Mouse (Mus musculus): ENCODE data around the gene Cyb5d2. TPM values are rescaled to one million over a fixed set of nuclear protein-coding genes. Genes with fewer than 3 reads are reported as not detected.
A peak's percentile ranks its signal among the peaks of the same experiment; 100 is the strongest.

The Cyb5d2 gene
- polyA plus RNA-seq (2012; rRNA removed) = 3.6 and 4.8 TPM in 2 replicates

GRCm38 (mm10) chr11:72795455-72796295 is at the start of gene Cyb5d2, which contains the start of gene Zzef1:
Cyb5d2 (minus strand) TSS chr11:72796142.
Zzef1 (plus strand) TSS chr11:72796226.
- TF ChIP-seq POLR2A (IDR thresholded peaks at IDR 0.05; ENCODE audit: control insufficient read depth, extremely low read depth, insufficient read depth, low read length, poor library complexity) (no peak; the same call in none of the 2 replicates), CTCF (IDR thresholded peaks at IDR 0.05; ENCODE audit: borderline replicate concordance, control insufficient read depth, extremely low read depth, insufficient read depth, low read length, poor library complexity) (no peak)
- peak within 1 kb of the TSS; percentile 79 for H3K4me3 ChIP-seq (ENCODE audit: control insufficient read depth, insufficient read depth, low read length)
- H3K27me3 ChIP-seq (ENCODE audit: control insufficient read depth, insufficient read depth, low read length) = no peaks in the 10 kb centered on the region
- no peaks in the 10 kb centered on the region for H3K36me3 ChIP-seq (ENCODE audit: control insufficient read depth, insufficient read depth, low read length)
- peak; percentile 94 for DNase-seq
- H3K4me1 ChIP-seq (replicated peaks; ENCODE audit: control insufficient read depth, insufficient read depth, low read length) = 0 out of 2 replicates have a peak, but pooled peaks cover 2% of the 10 kb centered on the region
- under 1% methylated on average over 69 of the region's 69 CpGs for WGBS
- peak within 1 kb of the TSS; percentile 57 for H3K27ac ChIP-seq (ENCODE audit: control insufficient read depth, insufficient read depth, low read length)

- Histone ChIP-seq H3K27me3 (ENCODE audit: control insufficient read depth, insufficient read depth, low read length) (no peaks in the 10 kb centered on the region), H3K4me3 (ENCODE audit: control insufficient read depth, insufficient read depth, low read length) (no peak overlapping the region), H3K4me1 (replicated peaks; ENCODE audit: control insufficient read depth, insufficient read depth, low read length) (no peaks in the 10 kb centered on the region), H3K27ac (ENCODE audit: control insufficient read depth, insufficient read depth, low read length) (no peak overlapping the region), H3K36me3 (ENCODE audit: control insufficient read depth, insufficient read depth, low read length) (peaks cover 37% of the 10 kb centered on the region)
- 95% methylated on average over 2 of the region's 2 CpGs for WGBS
- TF ChIP-seq CTCF (IDR thresholded peaks at IDR 0.05; ENCODE audit: borderline replicate concordance, control insufficient read depth, extremely low read depth, insufficient read depth, low read length, poor library complexity) = no peak
- no peak for TF ChIP-seq POLR2A (IDR thresholded peaks at IDR 0.05; ENCODE audit: control insufficient read depth, extremely low read depth, insufficient read depth, low read length, poor library complexity)
- no peak for DNase-seq
These were observed 49.6 kb upstream of the Cyb5d2 start for GRCm38 (mm10) chr11:72845526-72845925.

GRCm38 (mm10) chr11:72843576-72843975 is 47.6 kb upstream of the Cyb5d2 start:
- no peak for DNase-seq
- peaks cover 34% of the 10 kb centered on the region for H3K36me3 ChIP-seq (ENCODE audit: control insufficient read depth, insufficient read depth, low read length)
- no peak overlapping the region for H3K4me3 ChIP-seq (ENCODE audit: control insufficient read depth, insufficient read depth, low read length)
- H3K4me1 ChIP-seq (replicated peaks; ENCODE audit: control insufficient read depth, insufficient read depth, low read length) = no peaks in the 10 kb centered on the region
- no peak overlapping the region for H3K27ac ChIP-seq (ENCODE audit: control insufficient read depth, insufficient read depth, low read length)
- TF ChIP-seq POLR2A (IDR thresholded peaks at IDR 0.05; ENCODE audit: control insufficient read depth, extremely low read depth, insufficient read depth, low read length, poor library complexity) (no peak), CTCF (IDR thresholded peaks at IDR 0.05; ENCODE audit: borderline replicate concordance, control insufficient read depth, extremely low read depth, insufficient read depth, low read length, poor library complexity) (no peak)
- no peaks in the 10 kb centered on the region for H3K27me3 ChIP-seq (ENCODE audit: control insufficient read depth, insufficient read depth, low read length)

GRCm38 (mm10) chr11:72842731-72843130 is 46.8 kb upstream of the Cyb5d2 start:
- H3K36me3 ChIP-seq (ENCODE audit: control insufficient read depth, insufficient read depth, low read length) = peaks cover 27% of the 10 kb centered on the region

GRCm38 (mm10) chr11:72829869-72830268 is 33.9 kb upstream of the Cyb5d2 start:
- TF ChIP-seq CTCF (IDR thresholded peaks at IDR 0.05; ENCODE audit: borderline replicate concordance, control insufficient read depth, extremely low read depth, insufficient read depth, low read length, poor library complexity) (no peak), POLR2A (IDR thresholded peaks at IDR 0.05; ENCODE audit: control insufficient read depth, extremely low read depth, insufficient read depth, low read length, poor library complexity) (no peak)
- 94% methylated on average over 3 of the region's 3 CpGs for WGBS
- no peak overlapping the region for H3K4me3 ChIP-seq (ENCODE audit: control insufficient read depth, insufficient read depth, low read length)
- no peak overlapping the region for H3K27ac ChIP-seq (ENCODE audit: control insufficient read depth, insufficient read depth, low read length)
- no peaks in the 10 kb centered on the region for H3K4me1 ChIP-seq (replicated peaks; ENCODE audit: control insufficient read depth, insufficient read depth, low read length)
- DNase-seq = no peak
- H3K27me3 ChIP-seq (ENCODE audit: control insufficient read depth, insufficient read depth, low read length) = no peaks in the 10 kb centered on the region
- peaks cover 62% of the 10 kb centered on the region for H3K36me3 ChIP-seq (ENCODE audit: control insufficient read depth, insufficient read depth, low read length)

More at GRCm38 (mm10) chr11:72842731-72843130, 46.8 kb upstream of the Cyb5d2 start:
- H3K4me3 ChIP-seq (ENCODE audit: control insufficient read depth, insufficient read depth, low read length) = no peak overlapping the region
- no peaks in the 10 kb centered on the region for H3K4me1 ChIP-seq (replicated peaks; ENCODE audit: control insufficient read depth, insufficient read depth, low read length)
- TF ChIP-seq CTCF (IDR thresholded peaks at IDR 0.05; ENCODE audit: borderline replicate concordance, control insufficient read depth, extremely low read depth, insufficient read depth, low read length, poor library complexity) (no peak), POLR2A (IDR thresholded peaks at IDR 0.05; ENCODE audit: control insufficient read depth, extremely low read depth, insufficient read depth, low read length, poor library complexity) (no peak)
- no peaks in the 10 kb centered on the region for H3K27me3 ChIP-seq (ENCODE audit: control insufficient read depth, insufficient read depth, low read length)
- H3K27ac ChIP-seq (ENCODE audit: control insufficient read depth, insufficient read depth, low read length) = no peak overlapping the region
- 92% methylated on average over 3 of the region's 3 CpGs for WGBS
- DNase-seq = no peak

GRCm38 (mm10) chr11:72821041-72821440 is 25.1 kb upstream of the Cyb5d2 start:
- 94% methylated on average over 7 of the region's 7 CpGs for WGBS
- H3K36me3 ChIP-seq (ENCODE audit: control insufficient read depth, insufficient read depth, low read length) = peaks cover 57% of the 10 kb centered on the region
- H3K4me3 ChIP-seq (ENCODE audit: control insufficient read depth, insufficient read depth, low read length) = no peak overlapping the region
- H3K27ac ChIP-seq (ENCODE audit: control insufficient read depth, insufficient read depth, low read length) = no peak overlapping the region
- H3K27me3 ChIP-seq (ENCODE audit: control insufficient read depth, insufficient read depth, low read length) = no peaks in the 10 kb centered on the region
- no peaks in the 10 kb centered on the region for H3K4me1 ChIP-seq (replicated peaks; ENCODE audit: control insufficient read depth, insufficient read depth, low read length)
- TF ChIP-seq CTCF (IDR thresholded peaks at IDR 0.05; ENCODE audit: borderline replicate concordance, control insufficient read depth, extremely low read depth, insufficient read depth, low read length, poor library complexity) (no peak), POLR2A (IDR thresholded peaks at IDR 0.05; ENCODE audit: control insufficient read depth, extremely low read depth, insufficient read depth, low read length, poor library complexity) (no peak)
- DNase-seq = no peak

All from thymus, adult 2 months (tissue).